Mouse (Mus musculus) ES-Bruce4 (cell line): ENCODE data around the gene Galc.

Experiments
- CTCF ChIP-seq: IDR thresholded peaks from one replicate; pipeline ENCODE4 v1.8.1; 2011; ENCODE audit warnings: low read depth, low read length
- EP300 ChIP-seq: IDR thresholded peaks from 2 replicates; pipeline ENCODE4 v1.6.1; 2011; ENCODE audit warnings: low read depth, low read length; ENCODE audit not compliant: insufficient read depth
- POLR2A ChIP-seq: IDR thresholded peaks from one replicate; pipeline ENCODE4 v1.8.1; 2011; ENCODE audit warnings: low read length; ENCODE audit not compliant: insufficient read depth

DNA sequence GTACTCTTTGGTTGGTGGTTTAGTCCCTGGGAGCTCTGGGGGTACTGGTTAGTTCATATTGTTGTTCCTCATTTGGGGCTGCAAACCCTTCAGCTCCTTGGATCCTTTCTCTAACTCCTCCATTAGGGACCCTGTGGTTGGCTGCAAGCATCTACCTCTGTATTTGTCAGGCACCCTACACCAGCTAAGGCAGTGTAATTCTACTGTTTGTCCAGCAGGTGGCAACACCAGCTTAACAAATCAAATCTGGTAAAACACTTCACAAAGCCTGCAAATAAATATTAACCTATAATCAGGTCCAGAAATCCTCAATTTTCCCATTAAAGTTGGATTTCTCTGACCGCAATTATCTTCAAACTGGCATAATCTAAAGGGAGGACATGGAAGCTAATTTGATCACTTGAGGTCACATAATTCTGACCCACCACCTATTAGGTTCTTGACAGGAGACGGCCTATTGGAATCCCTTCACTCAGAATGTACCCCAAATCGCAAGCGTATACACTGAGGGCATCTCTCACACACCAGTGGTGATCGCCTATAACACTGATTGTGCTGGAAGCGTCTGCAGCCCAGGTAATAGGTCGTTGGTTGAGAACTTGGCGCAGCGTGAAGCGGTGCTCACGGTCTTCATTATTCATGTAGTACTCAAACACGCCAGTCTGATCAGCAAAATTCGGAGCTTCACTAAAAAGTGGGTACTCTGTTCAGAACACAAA is 46.6 kb downstream of the Galc start:
- TF ChIP-seq CTCF (no peak), POLR2A (no peak), EP300 (no peak)
